Mouse (Mus musculus): ENCODE results near the gene Agpat4. TPM values are rescaled to one million over a fixed set of nuclear protein-coding genes. Genes with fewer than 3 reads are reported as not detected.

Agpat4 gene
- polyA plus RNA-seq, 1 experiment from 2014 or later = 10.2 TPM

DNA sequence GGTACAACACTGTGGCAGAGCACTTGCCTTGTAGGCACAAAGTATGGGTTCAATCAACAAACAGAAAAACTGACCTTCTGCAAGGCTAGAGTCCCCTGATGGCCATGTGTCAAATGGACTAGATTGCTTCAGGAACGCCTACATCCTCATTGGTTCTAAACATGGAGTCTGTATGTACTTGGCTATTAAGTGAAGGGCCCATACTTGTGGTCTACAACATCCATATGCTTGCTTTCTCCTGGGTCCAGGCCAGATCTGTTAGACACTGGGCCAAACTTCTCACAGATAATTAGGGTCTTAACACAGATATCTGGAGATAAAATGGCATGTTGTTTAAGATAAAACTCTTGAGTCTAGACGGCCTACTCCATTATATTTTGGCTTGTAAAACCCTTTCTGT is 61.3 kb downstream of the Agpat4 start:
- no peak overlapping the region for H3K4me3 ChIP-seq (ENCODE audit: low read depth, low read length)
- TF ChIP-seq EP300 (IDR thresholded peaks at IDR 0.05; ENCODE audit: low read depth) (no peak), CTCF (IDR thresholded peaks at IDR 0.05; ENCODE audit: low read depth) (no peak)
- H3K27me3 ChIP-seq (ENCODE audit: insufficient read depth, low read length) = no peaks in the 10 kb centered on the region
- peaks cover 6% of the 10 kb centered on the region; the same call in 1 of the 2 replicates for H3K36me3 ChIP-seq (replicated peaks; ENCODE audit: insufficient read depth, low read length)
- peaks cover 5% of the 10 kb centered on the region; the same call in 1 of the 2 replicates for H3K9me3 ChIP-seq (ENCODE audit: low read length)
- no peak overlapping the region for H3K9ac ChIP-seq (replicated peaks)
- 75% methylated on average over 2 of the region's 2 CpGs for WGBS (ENCODE audit: insufficient replicate concordance)
- ATAC-seq (no peak), DNase-seq (no peak)
- no peak overlapping the region for H3K27ac ChIP-seq (ENCODE audit: low read depth)
- peaks cover 23% of the 10 kb centered on the region for H3K4me1 ChIP-seq (ENCODE audit: insufficient read depth)
- no peak overlapping the region for H3K4me2 ChIP-seq (ENCODE audit: low read depth, low read length)

DNA sequence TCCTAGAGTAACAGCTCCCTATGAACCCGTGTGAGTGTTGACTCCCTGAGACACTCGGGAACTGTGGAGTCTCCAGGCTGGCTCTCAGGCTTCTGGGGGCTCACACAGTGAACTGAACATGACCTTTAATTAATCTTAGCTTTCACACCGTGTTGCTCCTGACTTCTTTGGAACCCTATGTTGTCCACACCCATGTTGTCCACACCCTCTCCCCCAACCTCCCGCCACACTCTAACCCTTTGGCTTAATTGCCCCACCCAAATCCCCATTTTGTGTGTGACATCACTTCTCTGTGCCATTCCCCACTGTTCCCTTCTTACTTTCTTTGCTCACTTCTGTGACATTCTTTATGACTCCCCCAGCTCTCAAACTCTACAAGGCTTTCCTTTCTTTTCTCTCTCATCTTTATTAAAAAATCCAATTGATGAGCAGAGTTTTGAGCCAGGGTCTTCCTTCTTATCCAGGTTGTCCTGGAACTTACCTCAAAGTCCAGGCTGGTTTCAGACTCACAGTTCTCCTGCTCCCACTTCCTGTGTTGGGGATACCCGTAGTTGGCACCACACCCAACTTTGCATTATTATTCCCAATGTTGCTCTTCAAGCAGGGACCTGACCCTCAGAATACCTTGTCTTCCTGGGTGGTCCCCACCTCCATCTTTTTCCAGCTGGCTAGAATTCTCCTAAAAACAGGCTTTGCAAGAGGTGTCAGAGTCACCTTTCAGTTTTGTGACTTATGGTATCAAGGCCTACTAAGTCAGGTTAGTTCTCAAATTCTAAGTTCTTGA is 64.4 kb downstream of the Agpat4 start:
- H3K36me3 ChIP-seq (replicated peaks; ENCODE audit: insufficient read depth, low read length) = peaks cover 6% of the 10 kb centered on the region
- H3K27me3 ChIP-seq (ENCODE audit: insufficient read depth, low read length) = no peaks in the 10 kb centered on the region
- H3K9me3 ChIP-seq (ENCODE audit: low read length) = no peaks in the 10 kb centered on the region
- no peak overlapping the region for H3K4me3 ChIP-seq (ENCODE audit: low read depth, low read length)
- peak overlapping the region; percentile 26; the same call in 1 of the 2 replicates for H3K4me2 ChIP-seq (ENCODE audit: low read depth, low read length)
- TF ChIP-seq CTCF (IDR thresholded peaks at IDR 0.05; ENCODE audit: low read depth) (no peak), EP300 (IDR thresholded peaks at IDR 0.05; ENCODE audit: low read depth) (no peak)
- H3K9ac ChIP-seq (replicated peaks) = peak overlapping the region; percentile 41; the same call in 1 of the 2 replicates
- no peak for ATAC-seq
- DNase-seq = no peak
- peaks cover 45% of the 10 kb centered on the region for H3K4me1 ChIP-seq (ENCODE audit: insufficient read depth)
- 72% methylated on average over 5 of the region's 5 CpGs for WGBS (ENCODE audit: insufficient replicate concordance)
- H3K27ac ChIP-seq (ENCODE audit: low read depth) = peak overlapping the region; percentile 55

DNA sequence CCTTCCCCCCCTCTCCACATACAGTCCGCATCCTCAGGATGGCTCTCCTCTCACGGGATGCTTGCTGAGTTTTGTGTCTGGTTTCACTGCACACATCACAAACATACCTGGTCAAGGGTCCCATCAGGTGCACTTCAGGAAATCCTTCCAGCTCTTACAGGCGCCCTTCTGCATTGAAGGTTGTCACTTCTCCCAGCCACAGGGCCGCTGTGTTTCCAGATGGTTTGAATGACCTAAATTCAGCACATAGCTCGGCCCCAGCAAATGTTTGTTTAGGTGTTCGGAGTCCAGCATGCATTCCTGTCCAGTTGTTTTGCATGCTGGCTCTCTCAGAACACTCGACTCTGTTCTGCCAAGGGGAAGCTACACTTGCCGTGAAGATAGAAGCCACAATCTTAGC is 65.8 kb downstream of the Agpat4 start:
- no peak for TF ChIP-seq EP300 (IDR thresholded peaks at IDR 0.05; ENCODE audit: low read depth)
- Histone ChIP-seq H3K4me3 (ENCODE audit: low read depth, low read length) (no peak overlapping the region), H3K9me3 (ENCODE audit: low read length) (no peaks in the 10 kb centered on the region), H3K4me2 (ENCODE audit: low read depth, low read length) (no peak overlapping the region), H3K27ac (ENCODE audit: low read depth) (no peak overlapping the region), H3K9ac (replicated peaks) (no peak overlapping the region), H3K27me3 (ENCODE audit: insufficient read depth, low read length) (no peaks in the 10 kb centered on the region), H3K4me1 (ENCODE audit: insufficient read depth) (peaks cover 44% of the 10 kb centered on the region), H3K36me3 (replicated peaks; ENCODE audit: insufficient read depth, low read length) (peaks cover 6% of the 10 kb centered on the region)
- WGBS (ENCODE audit: insufficient replicate concordance) = 67% methylated on average over 8 of the region's 8 CpGs
- ATAC-seq (no peak), DNase-seq (no peak)

DNA sequence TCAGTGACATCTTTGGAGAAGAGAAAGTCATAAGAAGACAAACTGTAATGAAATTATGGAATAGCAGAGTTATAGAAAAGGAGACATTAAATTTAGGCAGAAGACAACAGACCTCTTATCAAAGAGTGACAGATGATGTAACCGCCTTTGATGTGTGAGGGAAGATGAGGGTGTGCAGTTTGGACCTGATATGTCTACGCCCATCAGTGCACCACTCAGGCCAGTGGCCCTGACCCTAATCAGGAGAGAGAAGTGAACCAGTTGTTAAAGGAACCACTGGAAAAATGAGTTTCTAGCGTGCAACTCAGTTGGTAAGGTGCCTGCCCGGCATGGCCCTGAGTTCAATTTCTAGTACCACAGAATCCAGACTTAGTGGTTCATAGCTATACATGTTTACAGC is 67.4 kb downstream of the Agpat4 start:
- peaks cover 46% of the 10 kb centered on the region for H3K4me1 ChIP-seq (ENCODE audit: insufficient read depth)

DNA sequence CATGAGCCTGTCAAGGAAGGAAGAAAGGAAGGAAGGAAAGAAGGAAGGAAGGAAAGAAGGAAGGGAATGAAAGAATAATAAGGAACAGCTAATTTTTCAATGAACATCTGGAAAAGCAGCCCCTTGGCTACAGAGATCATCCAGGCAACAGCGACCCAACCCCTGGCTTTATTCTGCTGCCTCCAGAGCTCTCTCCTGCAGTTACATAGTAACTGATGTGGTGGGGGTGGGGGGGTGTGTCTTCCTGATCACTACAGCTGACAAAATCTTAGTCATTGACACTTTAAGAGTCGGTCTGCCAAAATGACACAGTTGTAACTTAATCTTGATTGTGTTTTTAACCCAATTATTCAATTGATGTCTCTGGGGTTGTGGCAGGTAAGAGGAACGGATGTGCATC is 67.8 kb downstream of the Agpat4 start:
- Histone ChIP-seq H3K9ac (replicated peaks) (0 out of 2 replicates have a peak overlapping the region, but pooled peaks have one; percentile 26), H3K4me1 (ENCODE audit: insufficient read depth) (peaks cover 51% of the 10 kb centered on the region)
- peak; percentile 37; the same call in 1 of the 2 replicates for ATAC-seq

More for the DNA sequence above, 67.4 kb downstream of the Agpat4 start:
- Histone ChIP-seq H3K27ac (ENCODE audit: low read depth) (peak overlapping the region; percentile 90), H3K36me3 (replicated peaks; ENCODE audit: insufficient read depth, low read length) (no peaks in the 10 kb centered on the region; the same call in 1 of the 2 replicates), H3K4me2 (ENCODE audit: low read depth, low read length) (peak overlapping the region; percentile 11), H3K9ac (replicated peaks) (no peak overlapping the region; the same call in 1 of the 2 replicates), H3K27me3 (ENCODE audit: insufficient read depth, low read length) (no peaks in the 10 kb centered on the region), H3K4me3 (ENCODE audit: low read depth, low read length) (no peak overlapping the region), H3K9me3 (ENCODE audit: low read length) (no peaks in the 10 kb centered on the region)
- TF ChIP-seq EP300 (IDR thresholded peaks at IDR 0.05; ENCODE audit: low read depth) (peak; percentile 98), CTCF (IDR thresholded peaks at IDR 0.05; ENCODE audit: low read depth) (no peak)
- DNase-seq (no peak), ATAC-seq (peak; percentile 94)
- WGBS (ENCODE audit: insufficient replicate concordance) = 50% methylated on average over 4 of the region's 4 CpGs

DNA sequence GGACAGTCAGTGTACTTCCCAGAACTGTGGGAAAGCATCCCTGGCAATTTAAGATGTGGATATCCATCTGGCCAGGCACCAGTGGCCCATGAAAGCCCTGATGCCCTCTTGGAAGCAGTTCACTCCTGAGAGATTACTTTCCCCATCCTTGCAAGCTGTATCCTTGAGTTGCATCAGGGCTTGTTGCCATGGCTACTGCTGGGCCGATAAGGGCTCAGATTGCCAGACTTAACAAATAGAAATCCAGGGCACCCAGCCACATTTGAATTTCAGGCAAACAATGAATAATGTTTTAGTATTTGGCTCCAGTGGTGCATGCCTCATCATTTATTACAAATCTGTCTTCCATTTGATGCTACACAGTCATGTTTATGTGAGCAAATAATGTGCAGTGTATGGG is 69.3 kb downstream of the Agpat4 start:
- H3K4me3 ChIP-seq (ENCODE audit: low read depth, low read length) = no peak overlapping the region
- H3K27ac ChIP-seq (ENCODE audit: low read depth) = peak overlapping the region; percentile 90; the same call in 1 of the 2 replicates
- H3K4me2 ChIP-seq (ENCODE audit: low read depth, low read length) = no peak overlapping the region
- H3K36me3 ChIP-seq (replicated peaks; ENCODE audit: insufficient read depth, low read length) = no peaks in the 10 kb centered on the region; the same call in 1 of the 2 replicates
- WGBS (ENCODE audit: insufficient replicate concordance) = 50% methylated on average over 1 of the region's 1 CpGs
- TF ChIP-seq CTCF (IDR thresholded peaks at IDR 0.05; ENCODE audit: low read depth) (no peak), EP300 (IDR thresholded peaks at IDR 0.05; ENCODE audit: low read depth) (no peak)
- H3K9ac ChIP-seq (replicated peaks) = no peak overlapping the region
- H3K9me3 ChIP-seq (ENCODE audit: low read length) = no peaks in the 10 kb centered on the region
- no peaks in the 10 kb centered on the region for H3K27me3 ChIP-seq (ENCODE audit: insufficient read depth, low read length)
- DNase-seq (peak; percentile 45), ATAC-seq (no peak)
- H3K4me1 ChIP-seq (ENCODE audit: insufficient read depth) = peaks cover 46% of the 10 kb centered on the region

More for the DNA sequence above, 67.8 kb downstream of the Agpat4 start:
- H3K4me3 ChIP-seq (ENCODE audit: low read depth, low read length) = no peak overlapping the region
- peak overlapping the region; percentile 90 for H3K27ac ChIP-seq (ENCODE audit: low read depth)
- DNase-seq = no peak
- WGBS (ENCODE audit: insufficient replicate concordance) = 65% methylated on average over 3 of the region's 3 CpGs
- TF ChIP-seq EP300 (IDR thresholded peaks at IDR 0.05; ENCODE audit: low read depth) = no peak
- TF ChIP-seq CTCF (IDR thresholded peaks at IDR 0.05; ENCODE audit: low read depth) = no peak
- peak overlapping the region; percentile 11; the same call in 1 of the 2 replicates for H3K4me2 ChIP-seq (ENCODE audit: low read depth, low read length)
- H3K36me3 ChIP-seq (replicated peaks; ENCODE audit: insufficient read depth, low read length) = no peaks in the 10 kb centered on the region; the same call in 1 of the 2 replicates
- H3K27me3 ChIP-seq (ENCODE audit: insufficient read depth, low read length) = no peaks in the 10 kb centered on the region
- H3K9me3 ChIP-seq (ENCODE audit: low read length) = no peaks in the 10 kb centered on the region

Data from liver, postnatal 0 days (tissue).